Mouse (Mus musculus): ENCODE results near the gene Psma5. TPM values are rescaled to one million over a fixed set of nuclear protein-coding genes. Genes with fewer than 3 reads are reported as not detected.

The Psma5 gene
- polyA plus RNA-seq (2012; ENCODE audit: insufficient read depth, insufficient read length, missing spikeins): 99.2 and 140 TPM in 2 replicates

DNA sequence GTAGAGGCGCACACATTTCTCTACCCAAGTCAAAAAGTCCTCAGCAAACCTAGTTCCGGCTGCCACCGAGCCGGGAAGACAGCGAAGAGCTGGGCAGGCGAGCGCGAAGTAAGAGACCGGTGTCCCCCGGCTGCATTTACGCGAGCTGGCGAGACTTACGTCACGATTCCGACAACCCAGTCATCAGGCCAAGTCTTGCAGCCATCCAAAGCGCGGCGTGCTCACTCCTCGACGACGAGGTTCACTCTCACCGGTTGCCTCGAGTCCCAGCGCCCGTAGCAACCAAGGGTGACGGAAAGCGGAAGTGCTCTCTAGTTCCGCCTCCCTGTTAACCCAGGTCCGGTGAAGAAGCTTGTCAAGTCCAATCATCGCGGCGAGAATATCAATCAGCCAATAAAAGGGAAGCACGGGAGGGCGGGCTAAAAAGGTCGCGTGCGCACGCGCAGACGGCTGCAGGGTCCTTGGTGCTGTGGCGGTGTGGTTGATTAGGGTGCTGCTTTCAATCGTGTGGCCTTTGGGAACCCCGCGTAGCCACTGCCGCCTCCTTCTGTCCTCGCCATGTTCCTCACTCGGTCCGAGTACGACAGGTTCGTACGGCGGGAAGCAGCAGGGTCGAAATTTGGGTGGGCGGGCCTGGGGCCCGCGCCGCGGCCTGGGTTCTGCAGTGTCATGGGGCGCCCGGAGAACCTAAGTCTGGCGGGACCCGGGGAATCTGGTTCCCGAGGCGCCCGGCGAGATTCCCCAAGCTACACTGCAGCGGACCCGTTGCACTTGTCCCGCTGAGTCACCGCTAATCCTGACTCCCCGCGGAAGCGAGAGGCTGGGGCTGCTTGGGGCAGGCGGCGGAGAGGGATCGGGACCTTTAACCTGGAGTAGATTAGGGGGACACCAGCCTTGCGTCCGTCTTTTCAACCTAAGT lies at the start of gene Psma5:
Gene Psma5 (plus strand): TSS at position 208 of the 919 bp plus-strand sequence.
- Histone ChIP-seq H3K4me3 (ENCODE audit: insufficient read depth, low read depth, low read length) (peak within 1 kb of the TSS; percentile 84), H3K27ac (replicated peaks; ENCODE audit: low read depth, low read length) (peak within 1 kb of the TSS; percentile 46), H3K4me1 (ENCODE audit: control insufficient read depth, insufficient read depth, insufficient read length, low read length) (peaks cover 5% of the 10 kb centered on the region)

DNA sequence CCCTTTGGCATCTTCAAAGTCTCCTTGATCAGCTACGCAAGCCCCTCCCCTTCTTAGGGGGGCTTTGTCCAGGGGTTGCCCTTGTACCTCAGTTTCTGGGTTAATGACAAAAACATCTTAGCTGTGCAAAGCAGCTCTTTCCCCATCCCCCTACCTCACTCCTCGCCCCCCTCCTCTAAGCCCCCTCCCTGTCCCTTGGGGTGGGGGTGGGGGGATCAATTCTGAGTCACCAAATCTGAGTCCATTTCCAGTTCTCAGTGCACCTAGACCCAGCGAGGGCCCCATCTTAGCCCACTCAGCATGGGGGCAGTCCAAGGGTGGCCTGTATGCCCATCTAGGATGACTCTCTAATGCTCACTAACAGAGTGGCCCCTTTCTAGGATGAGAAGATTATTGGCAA lies 47.7 kb upstream of the Psma5 start:
- H3K27ac ChIP-seq (replicated peaks; ENCODE audit: low read depth, low read length): no peak overlapping the region
- peaks cover 3% of the 10 kb centered on the region; the same call in 1 of the 2 replicates for H3K4me1 ChIP-seq (ENCODE audit: control insufficient read depth, insufficient read depth, insufficient read length, low read length)

DNA sequence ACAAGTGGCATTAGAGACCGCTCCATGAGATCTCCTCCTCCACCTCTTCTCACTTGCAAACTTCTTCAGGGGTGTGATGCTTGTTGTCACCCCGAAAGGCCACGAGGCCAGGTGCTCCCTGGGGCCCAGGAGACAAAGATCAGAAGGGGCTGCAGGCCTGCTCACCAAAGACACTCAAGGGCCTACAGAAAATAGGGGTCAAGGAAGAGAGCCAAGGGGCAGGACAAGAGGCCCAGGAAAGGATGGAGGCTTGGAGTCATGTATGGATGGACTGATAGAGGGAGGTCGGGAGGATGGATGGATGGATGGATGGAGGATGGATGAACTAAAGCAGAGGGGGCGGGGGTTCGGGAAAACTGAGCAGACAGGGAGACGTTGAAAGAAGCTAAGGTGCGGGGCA lies 47.2 kb upstream of the Psma5 start:
- no peak overlapping the region for H3K27ac ChIP-seq (replicated peaks; ENCODE audit: low read depth, low read length)
- peak overlapping the region; percentile 69 for H3K4me3 ChIP-seq (ENCODE audit: insufficient read depth, low read depth, low read length)
- H3K4me1 ChIP-seq (ENCODE audit: control insufficient read depth, insufficient read depth, insufficient read length, low read length): peaks cover 3% of the 10 kb centered on the region; the same call in 1 of the 2 replicates

More for the DNA sequence above, 47.7 kb upstream of the Psma5 start:
- H3K4me3 ChIP-seq (ENCODE audit: insufficient read depth, low read depth, low read length): no peak overlapping the region

DNA sequence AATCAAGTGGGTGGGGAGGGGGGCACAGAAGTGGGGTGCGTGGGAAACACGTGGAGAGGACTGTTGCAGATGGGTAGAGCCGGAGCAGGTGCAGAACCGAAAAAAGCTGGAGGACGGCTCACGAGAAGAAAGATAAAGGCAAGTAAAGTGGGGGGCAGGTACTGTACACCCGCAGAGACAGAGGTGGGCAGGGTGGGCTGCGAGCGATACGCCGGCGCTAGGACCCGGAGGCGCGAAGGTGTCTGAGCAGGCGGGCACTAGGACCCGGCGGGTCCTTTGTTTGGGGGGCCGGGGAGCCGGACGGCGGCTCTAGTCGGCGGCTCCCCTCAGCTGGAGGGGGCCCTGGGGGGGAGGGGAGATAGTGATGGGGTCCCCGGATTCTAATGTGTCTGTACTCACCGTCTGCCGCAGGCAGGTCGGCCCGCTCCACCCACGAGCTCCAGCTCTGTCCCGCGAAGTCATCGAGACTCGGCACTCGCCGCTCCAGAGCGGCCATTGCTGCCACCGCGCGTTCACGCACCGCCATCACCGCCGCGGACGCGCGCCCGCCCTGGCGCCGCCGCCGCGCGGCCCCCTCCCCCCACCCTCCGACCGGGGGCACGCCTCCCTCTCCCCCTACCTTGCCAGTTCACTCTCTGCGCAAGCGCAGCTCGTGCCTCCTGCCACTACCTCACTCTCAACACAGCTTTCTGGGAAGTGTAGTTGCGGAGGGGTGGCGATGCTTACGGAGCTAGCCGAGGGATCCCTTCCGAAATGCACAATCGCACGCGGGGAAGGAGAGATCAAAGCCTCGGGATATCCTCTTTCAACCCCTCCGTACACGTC lies 46.6 kb upstream of the Psma5 start:
- peak overlapping the region; percentile 79 for H3K4me3 ChIP-seq (ENCODE audit: insufficient read depth, low read depth, low read length)
- H3K4me1 ChIP-seq (ENCODE audit: control insufficient read depth, insufficient read depth, insufficient read length, low read length): peaks cover 3% of the 10 kb centered on the region; the same call in 1 of the 2 replicates
- peak overlapping the region; percentile 73 for H3K27ac ChIP-seq (replicated peaks; ENCODE audit: low read depth, low read length)

DNA sequence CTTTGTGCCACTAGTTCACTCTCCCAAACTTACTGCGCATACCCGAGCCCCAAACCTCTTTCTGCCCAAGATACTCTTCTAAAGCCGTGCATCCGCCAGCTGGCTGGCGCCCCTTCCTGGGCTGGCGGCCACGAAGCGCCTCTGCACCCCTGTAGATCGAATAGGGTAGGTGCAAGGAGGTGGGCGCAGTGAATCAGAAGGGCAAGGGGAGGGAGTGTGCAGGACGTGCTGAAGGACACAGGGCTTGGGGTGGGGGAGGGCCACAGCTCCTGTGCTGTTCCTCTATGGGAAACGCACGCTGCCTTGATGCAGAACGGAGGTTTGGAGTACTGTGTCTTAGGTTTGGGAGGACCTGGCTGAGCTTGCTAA lies 46.0 kb upstream of the Psma5 start, which contains the start of gene Atxn7l2:
Gene Atxn7l2 (minus strand): TSS at position 164 of the 369 bp plus-strand sequence.
- Histone ChIP-seq H3K4me3 (ENCODE audit: insufficient read depth, low read depth, low read length) (peak within 1 kb of the TSS; percentile 79), H3K4me1 (ENCODE audit: control insufficient read depth, insufficient read depth, insufficient read length, low read length) (peaks cover 3% of the 10 kb centered on the region; the same call in 1 of the 2 replicates)

DNA sequence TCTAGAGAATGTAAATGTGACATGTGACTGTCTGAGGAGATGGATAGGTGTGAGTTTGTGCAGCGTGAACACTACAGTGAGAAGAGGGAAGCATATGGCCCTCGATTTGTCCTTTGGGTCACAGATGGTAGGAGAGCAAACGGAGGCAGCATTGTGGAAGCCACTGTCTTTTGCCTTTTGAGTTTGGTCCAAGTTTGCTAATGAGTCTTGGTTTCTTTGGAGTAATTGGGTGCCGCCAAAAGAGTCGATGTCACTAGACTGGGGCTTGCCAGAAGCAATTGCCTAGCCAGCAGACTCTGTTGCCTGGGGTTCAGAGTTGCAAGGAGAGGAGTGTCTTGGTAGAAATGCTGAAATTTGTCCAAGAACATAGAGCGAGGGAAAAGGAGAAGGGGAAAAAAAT lies 44.9 kb upstream of the Psma5 start:
- Histone ChIP-seq H3K27ac (replicated peaks; ENCODE audit: low read depth, low read length) (peak overlapping the region; percentile 57; the same call in 1 of the 2 replicates), H3K4me3 (ENCODE audit: insufficient read depth, low read depth, low read length) (no peak overlapping the region), H3K4me1 (ENCODE audit: control insufficient read depth, insufficient read depth, insufficient read length, low read length) (peaks cover 3% of the 10 kb centered on the region; the same call in 1 of the 2 replicates)

More for the DNA sequence above, 46.0 kb upstream of the Psma5 start, which contains the start of gene Atxn7l2:
- H3K27ac ChIP-seq (replicated peaks; ENCODE audit: low read depth, low read length): peak within 1 kb of the TSS; percentile 73

DNA sequence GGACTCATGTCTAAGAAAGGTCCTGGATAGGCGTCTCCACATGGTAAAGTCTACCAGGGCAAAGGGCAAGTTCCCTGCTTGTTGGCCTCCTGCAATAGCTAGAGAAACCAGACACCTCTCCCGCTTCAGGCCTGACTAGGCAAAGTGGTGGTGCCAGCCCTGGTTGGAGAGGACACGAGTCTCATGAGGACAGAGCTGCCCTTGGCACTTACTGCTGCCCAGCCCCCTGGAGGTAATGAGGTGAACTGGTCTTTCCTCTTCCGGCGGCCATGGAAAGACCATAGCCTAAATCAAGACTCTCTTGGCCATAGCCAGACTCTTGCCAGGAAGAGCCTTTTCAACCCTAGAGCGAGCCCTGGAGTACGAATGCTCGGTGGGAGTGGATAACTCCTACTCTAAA lies 44.3 kb upstream of the Psma5 start:
- no peak overlapping the region for H3K4me3 ChIP-seq (ENCODE audit: insufficient read depth, low read depth, low read length)
- H3K4me1 ChIP-seq (ENCODE audit: control insufficient read depth, insufficient read depth, insufficient read length, low read length): peaks cover 3% of the 10 kb centered on the region; the same call in 1 of the 2 replicates
- H3K27ac ChIP-seq (replicated peaks; ENCODE audit: low read depth, low read length): peak overlapping the region; percentile 57

DNA sequence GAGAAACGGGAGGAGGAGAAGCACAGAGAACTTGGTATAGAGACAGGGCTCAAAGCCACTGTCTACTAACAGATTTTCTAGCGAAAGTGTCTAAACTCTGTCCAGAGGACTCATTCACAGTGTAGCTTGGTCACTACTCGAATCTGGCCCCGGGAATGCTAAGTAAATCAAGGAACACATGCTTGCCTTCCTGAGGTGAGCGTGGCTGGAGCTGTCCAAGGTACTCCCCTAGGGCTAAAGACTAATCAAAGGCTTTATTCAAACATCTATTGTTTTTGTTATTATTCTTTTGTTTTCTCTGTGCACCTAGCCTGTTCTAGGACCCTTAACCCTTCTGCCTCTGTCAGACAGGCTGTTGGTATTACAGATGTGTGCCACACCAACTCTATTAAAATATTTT lies 42.0 kb upstream of the Psma5 start:
- Histone ChIP-seq H3K27ac (replicated peaks; ENCODE audit: low read depth, low read length) (no peak overlapping the region), H3K4me1 (ENCODE audit: control insufficient read depth, insufficient read depth, insufficient read length, low read length) (no peaks in the 10 kb centered on the region), H3K4me3 (ENCODE audit: insufficient read depth, low read depth, low read length) (no peak overlapping the region)

DNA sequence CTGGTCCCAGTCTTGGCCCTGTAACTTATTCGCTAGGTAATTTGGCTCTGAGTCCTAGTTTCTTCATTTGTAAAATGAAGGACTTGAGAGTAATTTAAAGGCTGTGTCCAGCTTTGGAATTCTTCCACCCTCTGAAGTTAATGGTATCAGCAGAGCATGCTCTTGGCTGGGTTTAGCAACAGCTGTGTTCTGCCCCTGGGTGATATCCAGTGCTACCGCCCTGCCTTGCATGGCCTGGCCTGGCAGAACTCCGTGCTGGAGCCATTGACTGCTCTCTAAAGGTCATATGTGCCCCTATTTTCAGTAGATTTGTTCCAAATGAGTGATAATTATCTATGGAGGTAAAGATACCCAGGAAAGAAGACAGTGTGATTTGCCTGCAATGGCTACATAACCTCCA lies 36.1 kb upstream of the Psma5 start:
- Histone ChIP-seq H3K4me1 (ENCODE audit: control insufficient read depth, insufficient read depth, insufficient read length, low read length) (no peaks in the 10 kb centered on the region; the same call in 1 of the 2 replicates), H3K27ac (replicated peaks; ENCODE audit: low read depth, low read length) (no peak overlapping the region), H3K4me3 (ENCODE audit: insufficient read depth, low read depth, low read length) (no peak overlapping the region)

DNA sequence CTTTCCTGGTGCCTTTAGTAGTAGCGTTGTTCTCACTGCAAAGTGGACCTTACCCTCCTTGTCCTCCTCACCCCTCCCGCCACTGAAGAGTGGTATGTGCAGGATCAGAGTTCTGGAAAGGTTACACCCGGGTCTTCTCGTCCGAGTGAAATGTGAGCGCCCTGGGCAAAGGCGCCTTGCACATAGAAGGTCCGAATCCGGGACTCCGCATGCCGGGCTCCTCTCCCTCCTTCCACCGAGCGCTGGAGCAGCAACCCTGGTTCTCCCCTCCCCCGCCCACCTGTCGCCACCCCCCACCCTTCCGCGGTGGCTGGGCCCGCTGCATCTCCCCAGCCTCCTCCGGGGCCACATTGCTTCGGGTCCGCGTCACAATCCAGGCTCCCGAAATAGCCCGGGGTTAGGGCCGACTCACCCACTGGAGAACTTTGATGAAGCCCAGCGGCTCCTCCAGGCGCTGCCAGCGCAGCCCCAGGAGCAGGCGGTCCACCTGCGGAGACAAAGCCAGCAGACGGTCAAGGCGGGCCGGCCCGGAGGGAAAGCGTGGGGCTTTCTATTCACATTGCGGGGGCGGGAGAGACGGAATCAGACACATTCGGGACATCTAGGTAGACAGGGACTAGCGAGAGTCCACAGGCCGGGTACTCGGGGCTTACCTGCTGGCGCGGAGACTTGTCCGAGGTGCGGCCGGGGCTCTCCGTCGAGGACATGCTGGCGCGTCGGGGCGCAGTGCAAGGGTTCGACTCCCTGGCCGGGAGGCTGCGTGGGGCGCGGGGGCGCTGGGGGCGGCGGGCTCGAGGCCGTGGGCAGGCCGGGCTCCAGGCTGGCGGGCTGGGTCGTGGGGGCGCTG lies 30.8 kb upstream of the Psma5 start:
- Histone ChIP-seq H3K4me3 (ENCODE audit: insufficient read depth, low read depth, low read length) (peak overlapping the region; percentile 49), H3K27ac (replicated peaks; ENCODE audit: low read depth, low read length) (no peak overlapping the region), H3K4me1 (ENCODE audit: control insufficient read depth, insufficient read depth, insufficient read length, low read length) (no peaks in the 10 kb centered on the region)

DNA sequence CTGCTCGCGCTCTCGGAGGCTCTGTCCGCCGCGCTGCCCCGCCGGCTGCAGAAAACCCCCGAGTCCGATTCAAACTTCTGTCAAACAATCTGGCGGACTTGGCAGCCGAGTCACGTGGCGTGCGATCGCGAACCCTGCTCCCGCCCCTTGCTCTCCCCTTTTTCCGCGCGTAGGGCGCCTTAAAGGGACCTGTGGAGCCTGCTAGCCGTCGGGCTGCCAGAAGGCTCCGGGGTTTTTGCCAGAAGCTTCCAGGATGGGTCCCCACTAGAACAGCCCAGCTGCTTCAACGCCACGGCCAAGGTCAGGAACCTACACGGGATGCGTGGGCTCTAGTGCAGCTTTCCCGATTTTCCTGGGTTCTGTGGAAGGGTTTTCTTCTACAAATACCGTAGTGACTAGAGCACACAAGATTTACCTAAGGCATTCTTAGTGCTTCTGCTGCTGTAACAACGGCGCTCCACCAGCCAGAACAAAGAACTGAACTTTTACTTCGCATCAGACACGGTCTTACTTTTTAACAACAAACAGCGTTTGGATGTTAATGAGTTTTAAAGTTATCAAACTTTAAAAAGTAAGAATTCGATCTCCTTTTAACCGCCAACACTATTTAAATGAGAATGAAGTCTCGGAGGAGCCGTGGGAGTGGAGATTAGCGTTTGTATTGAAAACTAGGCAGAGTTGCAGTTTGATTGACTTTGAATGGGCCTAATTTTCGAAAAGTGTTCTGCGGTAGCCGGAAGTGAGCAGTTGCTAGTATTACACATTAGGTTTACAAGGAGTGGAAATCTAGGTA lies 30.0 kb upstream of the Psma5 start, which contains the start of gene Sypl2:
Gene Sypl2 (minus strand): TSS at position 91 of the 793 bp plus-strand sequence.
- H3K4me1 ChIP-seq (ENCODE audit: control insufficient read depth, insufficient read depth, insufficient read length, low read length): no peaks in the 10 kb centered on the region
- H3K4me3 ChIP-seq (ENCODE audit: insufficient read depth, low read depth, low read length): peak within 1 kb of the TSS; percentile 49
- no peak within 1 kb of the TSS for H3K27ac ChIP-seq (replicated peaks; ENCODE audit: low read depth, low read length)

DNA sequence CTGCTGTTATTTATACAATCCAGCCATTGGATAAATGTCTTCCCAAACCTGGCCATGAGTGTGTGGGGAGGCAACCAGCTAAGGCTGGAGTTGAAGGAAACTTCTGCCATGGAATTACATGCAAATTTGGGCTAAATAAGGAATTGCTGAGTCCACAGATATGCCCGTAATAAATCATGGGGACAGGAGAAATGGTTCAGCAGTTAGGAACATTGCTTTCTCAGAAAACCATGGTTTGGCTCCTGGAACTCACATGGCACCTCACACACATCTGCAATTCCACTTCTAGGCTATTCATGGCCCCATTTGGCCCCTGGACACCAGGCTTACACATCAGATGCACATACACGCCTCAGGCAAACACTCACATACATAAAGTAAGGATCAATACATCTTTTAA lies 29.2 kb upstream of the Psma5 start:
- Histone ChIP-seq H3K27ac (replicated peaks; ENCODE audit: low read depth, low read length) (no peak overlapping the region), H3K4me3 (ENCODE audit: insufficient read depth, low read depth, low read length) (no peak overlapping the region)

DNA sequence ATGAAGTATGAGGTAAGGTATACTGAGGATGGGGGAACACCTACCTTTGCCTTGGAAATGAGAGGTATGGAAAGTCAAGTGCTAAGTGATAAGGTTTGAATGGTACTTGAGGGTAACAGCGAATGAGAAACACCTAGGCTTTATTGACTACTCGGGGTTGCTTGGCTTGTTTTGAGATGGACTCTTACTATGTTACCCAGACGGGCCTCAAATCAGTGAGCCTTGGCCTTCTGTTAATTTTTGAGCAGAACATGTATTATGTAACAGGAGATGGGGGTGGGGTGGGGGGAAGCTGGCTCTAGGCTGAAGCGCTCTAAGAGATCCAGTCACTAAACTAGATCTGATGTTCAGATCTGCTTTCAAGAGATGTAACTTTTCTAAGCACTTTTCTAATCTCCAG lies 25.1 kb upstream of the Psma5 start:
- no peak overlapping the region for H3K4me3 ChIP-seq (ENCODE audit: insufficient read depth, low read depth, low read length)
- no peak overlapping the region for H3K27ac ChIP-seq (replicated peaks; ENCODE audit: low read depth, low read length)

More for the DNA sequence above, 29.2 kb upstream of the Psma5 start:
- no peaks in the 10 kb centered on the region for H3K4me1 ChIP-seq (ENCODE audit: control insufficient read depth, insufficient read depth, insufficient read length, low read length)

More for the DNA sequence above, 25.1 kb upstream of the Psma5 start:
- H3K4me1 ChIP-seq (ENCODE audit: control insufficient read depth, insufficient read depth, insufficient read length, low read length): no peaks in the 10 kb centered on the region

Measured in brown adipose tissue, adult 24 weeks (tissue).